Mouse (Mus musculus) urinary bladder, adult 18-20 months (tissue): ENCODE data around the gene Ppp1r27.
"Not testable (repeated sequence)": the region's sequence is repeated elsewhere in the genome, so short reads cannot be mapped to it uniquely, and the experiment has no call there.

ENCODE experiments used
- DNase-seq, 2 experiments: peaks; one replicate each; pipeline ENCODE4 v3.0.0; 2022; ENCODE audit warnings: low spot score in 2 of 2, mixed read lengths in 2 of 2

The Ppp1r27 gene

DNA sequence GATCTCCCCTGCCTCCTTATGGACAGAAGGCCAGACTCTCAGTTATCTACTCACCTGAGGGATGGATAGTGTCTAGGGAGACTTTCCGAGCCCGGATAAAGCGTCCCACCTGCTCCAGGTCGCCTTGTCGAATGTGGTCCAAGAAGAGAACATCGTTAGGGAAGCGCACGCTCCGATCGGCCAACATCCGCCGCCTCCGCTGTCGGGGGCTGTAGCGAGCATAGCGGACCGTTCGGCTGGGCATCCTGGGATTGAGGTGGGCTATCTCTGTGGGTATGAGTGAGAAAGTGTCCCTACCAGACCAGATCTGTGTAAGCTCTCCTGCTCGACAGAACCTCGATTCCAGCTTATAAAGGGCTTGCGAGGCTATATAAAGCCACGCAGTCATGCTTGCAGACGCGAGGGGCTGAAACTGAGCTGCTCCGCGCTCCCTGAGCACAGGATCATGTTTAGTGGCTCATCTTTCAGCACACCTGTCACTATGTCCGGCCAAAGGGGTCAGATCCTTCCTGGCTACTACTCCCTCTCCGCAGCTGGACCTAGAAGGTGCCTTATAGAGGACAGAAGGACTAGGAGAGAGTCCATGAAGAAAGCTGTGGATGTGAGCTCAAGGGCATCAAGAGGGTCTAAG is at the start of gene Ppp1r27:
Gene Ppp1r27, minus strand, starts transcription at position 323 of the 631 bp plus-strand sequence.
- no peak for DNase-seq

DNA sequence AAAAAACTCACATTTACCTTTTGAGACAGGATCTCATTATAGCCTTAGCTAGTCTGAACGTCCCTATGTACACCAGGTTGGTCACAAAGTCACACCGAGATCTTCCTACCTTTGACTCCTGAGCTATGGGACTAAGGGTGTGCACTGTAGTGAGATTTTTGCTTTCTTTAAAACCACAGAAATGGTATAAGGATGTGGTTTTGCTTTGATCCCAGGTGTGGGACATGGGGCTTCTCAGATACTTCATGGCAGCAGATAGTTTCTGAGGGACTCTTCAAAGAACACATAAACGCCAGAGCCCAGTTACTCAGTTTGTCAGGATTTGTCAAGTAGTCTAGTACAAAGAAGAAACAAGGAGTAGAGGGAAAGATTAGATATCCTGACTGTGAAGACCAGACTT is 49.8 kb upstream of the Ppp1r27 start:
- no peak for DNase-seq

DNA sequence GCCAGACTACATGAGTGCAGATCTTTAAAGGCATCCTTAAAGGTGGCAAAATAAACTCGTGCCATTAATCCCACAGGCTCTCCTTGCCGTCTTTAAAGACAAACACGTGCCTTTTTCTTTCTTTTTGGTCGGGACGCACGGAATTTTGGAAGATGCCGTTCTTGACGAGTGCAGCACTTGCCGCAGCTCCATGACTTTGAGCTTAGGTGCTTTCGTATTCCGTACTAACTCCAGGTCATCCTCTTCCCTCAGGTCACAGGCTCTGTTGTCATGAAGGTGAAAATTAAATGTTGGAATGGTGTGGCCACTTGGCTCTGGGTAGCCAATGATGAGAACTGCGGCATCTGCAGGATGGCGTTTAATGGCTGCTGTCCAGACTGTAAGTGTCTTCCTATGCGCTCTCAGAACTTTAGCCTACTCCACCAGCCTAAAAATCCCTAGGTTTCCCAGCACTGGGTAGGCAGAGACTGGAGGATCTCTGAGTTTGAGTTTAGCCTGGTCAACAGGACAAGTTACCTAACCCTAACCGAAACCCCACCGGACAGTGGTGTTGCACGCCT is 48.1 kb upstream of the Ppp1r27 start:
- no peak for DNase-seq

DNA sequence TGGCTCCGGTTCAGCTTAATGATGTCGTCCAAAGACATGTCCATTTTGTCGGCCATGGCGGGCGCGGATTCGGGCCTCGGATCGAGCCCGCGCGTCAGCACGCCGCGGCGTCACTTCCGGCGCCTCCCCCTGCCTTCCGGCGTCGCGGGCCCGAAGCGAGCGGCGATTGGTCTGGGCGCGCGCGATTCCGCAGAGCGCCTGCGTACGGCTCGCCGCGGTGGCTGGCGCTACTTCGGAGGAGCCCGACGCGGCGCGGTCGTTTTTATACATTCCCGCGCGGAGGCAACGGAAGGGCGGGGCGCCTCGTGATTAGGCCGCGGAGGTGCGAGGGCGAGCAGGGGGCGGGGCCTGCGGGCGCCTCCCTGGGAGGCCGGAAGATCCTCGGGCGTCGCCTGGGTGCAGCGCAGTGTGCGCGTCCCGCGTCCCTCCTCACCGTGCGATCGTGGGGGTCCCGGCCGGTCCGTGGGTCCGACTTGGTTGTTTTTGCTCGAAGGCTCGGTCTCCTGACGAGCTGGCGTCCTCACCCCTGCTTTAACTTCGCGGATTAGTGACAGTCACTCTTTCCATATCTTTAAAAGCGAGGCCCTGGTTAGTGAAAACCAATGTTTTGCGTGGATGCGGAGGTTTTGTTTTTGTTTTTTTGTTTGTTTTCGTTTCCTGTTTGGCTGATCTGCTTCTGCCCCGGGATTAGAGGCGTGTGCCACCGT is 47.5 kb upstream of the Ppp1r27 start, which contains the start of the genes Alyref and Anapc11:
Gene Alyref, minus strand, starts transcription at position 83 of the 707 bp plus-strand sequence.
Gene Anapc11, plus strand, starts transcription at position 139 of the 707 bp plus-strand sequence.
- DNase-seq = peak; percentile 87 to 90

DNA sequence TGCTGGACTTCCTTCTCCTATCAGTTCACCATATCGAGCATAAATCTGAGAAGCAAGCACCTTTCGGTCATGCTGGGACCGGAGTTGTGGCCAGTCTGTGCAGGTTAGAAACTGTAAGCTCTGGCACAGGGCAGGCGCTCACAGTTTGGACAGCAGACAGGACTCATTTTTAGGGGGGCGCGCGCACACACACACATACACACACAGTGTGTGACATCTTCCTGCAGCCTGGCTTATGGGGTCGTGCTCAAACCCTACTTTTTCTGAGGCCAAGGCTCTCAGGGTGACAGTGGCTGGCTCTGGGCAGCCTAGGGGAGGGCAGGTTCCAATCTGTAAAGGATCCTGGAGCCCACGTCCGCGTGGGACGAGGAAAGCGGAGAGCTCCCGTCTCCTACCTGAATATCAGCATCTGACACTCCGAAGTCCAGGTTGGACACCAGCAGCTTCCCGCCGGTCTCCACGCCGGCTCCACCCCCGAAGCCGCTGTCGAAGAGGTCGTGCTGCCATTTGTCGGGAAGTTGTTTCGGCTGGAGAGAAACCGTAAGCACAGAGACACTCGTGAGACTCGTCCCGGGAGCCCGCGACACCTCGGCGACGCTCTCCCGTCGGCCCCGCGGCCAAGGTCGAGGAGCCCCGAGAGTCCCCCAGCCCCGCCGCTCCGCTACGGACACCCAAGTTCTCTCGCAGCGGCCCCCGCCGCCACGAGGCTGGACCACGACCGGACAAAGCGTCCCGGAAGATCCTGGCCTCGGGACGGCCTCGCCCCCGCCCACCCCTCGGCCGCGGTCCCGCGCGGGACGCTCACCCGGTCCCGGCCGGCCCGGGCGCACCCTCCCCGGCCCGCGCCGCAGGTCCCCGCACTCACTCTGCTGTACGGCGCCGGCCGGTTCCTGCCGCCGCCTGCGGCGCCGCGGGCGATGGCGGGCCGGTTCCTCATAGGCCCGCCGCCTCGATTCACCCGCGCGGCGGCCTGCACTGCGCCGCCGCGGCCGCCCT is 46.6 kb upstream of the Ppp1r27 start:
- DNase-seq = no peak

DNA sequence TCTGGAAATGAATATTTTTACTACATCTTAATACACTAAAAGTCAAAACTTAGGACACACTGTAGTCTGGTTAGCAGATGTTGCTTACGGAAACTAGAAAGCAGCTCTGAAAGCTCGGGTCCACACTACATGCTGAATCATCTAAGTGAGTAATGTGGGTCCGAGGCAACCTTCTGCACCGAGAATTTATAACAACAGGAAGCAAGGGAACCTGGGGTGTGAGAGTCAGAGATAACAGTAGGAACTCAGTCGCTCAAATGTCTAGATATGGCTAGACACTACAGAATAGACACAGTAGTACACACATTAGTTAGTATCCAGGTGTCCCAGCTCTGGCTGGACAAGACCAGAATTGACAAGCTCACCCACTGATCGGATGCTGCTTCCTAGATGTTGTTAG is 37.6 kb upstream of the Ppp1r27 start:
- no peak for DNase-seq

DNA sequence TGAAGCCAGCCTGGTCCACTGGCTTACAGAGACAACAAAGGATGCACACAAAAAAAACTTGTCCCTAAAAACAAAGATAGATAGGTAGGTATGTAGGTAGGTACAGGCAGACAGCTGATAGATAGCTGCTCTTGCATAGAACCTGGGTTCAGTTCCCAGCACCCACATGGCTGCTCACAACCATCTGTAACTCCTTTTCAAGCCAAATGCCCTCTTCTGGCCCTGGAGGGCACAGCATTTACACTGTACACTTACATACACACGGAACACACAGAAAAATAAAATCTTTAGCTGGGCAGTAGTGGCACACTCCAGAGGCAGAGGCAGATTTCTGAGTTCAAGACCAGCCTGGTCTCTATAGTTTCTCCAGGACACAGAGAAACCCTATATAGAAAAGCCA is 33.0 kb upstream of the Ppp1r27 start:
- DNase-seq = no peak

DNA sequence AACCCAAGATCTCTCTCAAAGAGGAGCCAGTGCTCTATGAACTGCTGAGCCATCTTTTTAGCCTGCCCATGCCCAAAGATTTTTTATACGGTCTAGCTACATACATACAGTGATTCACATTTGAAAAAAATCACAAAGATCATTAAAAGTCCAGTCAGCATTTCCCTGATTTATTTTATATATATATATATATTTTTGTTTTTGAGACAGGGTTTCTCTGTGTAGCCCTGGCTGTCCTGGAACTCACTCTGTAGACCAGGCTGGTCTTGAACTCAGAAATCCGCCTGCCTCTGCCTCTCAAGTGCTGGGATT is 32.0 kb upstream of the Ppp1r27 start:
- not testable (repeated sequence) for DNase-seq

DNA sequence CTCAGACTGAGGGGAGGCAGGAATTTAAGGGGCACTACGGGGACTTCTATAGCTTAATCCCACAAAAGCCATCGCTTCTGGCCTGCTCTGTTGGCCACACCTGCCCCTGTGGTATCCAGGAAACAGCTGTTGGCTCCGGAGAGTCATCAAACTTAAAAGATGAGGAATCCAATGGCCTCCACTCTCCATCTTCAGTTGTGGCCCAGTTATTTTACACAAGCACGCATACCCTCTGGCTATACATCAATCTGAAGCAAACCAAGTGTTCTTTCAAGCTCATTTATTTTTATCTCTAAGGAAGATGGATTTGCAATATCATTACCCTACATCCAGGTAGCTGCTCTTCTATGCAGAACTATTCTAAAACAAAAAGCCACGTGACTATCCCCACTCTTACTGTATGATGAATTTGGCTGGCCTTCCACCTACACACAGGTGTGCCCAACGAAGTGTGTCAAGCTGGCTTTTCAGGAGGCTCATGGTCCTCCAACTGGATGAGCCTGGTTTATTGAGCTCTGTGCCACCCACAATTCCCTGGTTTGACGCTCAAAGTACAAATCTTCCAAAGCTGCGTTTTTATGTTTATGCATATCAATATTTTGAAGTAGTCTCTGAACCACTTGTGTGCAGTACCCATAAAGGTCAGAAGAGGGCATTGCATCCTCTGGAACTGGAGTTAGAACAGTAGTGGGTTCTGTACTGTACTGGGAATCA is 31.5 kb upstream of the Ppp1r27 start:
- no peak for DNase-seq

DNA sequence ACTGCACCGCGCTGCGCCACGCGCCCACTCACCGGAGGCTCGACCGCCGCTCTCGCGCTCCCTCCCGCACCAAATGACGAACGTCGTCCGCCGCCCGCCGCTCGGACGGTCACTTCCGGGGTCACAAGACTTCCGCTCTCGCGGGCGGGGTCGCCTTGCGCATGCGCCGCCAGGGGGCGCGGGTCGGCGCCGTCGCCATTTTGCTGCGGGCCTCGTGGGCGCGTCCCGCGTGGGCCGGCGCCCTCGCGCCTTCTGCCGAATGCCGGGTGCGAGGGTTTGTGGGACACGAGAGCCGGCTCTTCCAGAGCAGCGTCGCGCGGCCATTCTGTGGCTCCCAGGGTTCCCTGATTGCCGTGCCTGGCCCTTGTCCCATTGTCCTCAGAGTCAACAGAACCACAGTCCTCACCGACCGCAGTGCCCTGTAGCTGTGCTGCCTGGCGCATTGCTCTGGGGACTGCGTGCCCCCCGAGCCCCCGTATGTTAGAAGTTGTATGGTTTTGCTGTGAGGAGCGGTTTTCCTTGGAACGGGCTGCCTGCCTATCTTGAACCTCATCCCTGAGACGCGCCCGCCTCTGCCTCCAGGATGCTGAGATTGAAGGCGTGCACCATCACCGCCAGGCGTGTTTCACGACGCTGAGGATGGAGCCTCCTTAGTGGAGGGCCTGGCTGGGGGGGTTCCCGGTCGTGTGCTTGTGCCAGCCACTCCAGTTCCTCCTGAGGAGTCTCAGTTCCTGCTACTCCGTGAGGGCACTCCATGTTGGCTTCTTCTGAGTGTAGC is 30.7 kb upstream of the Ppp1r27 start, which contains the start of gene Arhgdia:
Gene Arhgdia, minus strand, starts transcription at position 135 of the 778 bp plus-strand sequence.
- peak; percentile 76 to 82 for DNase-seq

DNA sequence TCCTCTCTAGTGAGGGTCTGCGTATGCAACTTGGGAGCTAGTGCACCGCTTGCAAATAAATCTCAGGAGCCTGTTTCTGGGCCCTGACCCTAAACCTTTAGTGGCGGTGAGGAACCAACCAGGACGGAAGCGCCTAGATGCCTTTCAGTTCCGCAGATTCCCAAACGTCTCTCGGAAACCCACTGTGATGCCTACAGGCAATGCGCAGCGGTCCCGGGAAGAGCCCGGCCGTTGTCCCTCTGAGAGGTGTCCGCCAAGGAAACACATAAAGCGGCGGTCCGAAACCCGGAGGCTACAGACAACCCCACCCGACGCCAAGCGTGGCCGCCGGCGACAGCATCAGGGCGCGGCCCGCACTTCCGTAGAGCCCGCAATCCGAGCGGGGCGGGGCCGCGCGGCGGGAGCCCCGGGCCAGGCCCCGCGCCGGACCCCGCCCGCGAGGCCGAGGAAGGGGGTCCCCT is 30.0 kb upstream of the Ppp1r27 start:
- peak; percentile 34 for DNase-seq

DNA sequence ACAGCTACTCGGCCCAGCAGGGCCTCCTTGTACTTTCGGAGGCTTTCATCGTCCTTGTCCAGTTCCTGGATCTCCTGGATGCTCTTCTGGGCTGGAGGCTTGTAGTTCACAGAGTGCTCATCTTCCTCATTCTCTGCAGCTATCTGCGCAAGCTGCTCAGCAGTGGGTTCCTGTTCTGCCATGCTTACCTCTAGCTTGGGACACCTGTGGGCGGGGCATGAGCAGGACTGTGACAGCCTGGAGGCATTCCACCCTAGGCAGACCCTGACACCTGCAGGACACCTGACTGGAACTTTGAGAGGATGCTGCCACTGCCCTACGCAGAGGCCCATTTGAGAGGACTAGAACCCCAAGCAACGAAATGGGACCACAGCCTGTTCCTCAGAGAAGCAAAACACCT is 29.3 kb upstream of the Ppp1r27 start:
- peak in 1 of 2 experiments; percentile 38 for DNase-seq

DNA sequence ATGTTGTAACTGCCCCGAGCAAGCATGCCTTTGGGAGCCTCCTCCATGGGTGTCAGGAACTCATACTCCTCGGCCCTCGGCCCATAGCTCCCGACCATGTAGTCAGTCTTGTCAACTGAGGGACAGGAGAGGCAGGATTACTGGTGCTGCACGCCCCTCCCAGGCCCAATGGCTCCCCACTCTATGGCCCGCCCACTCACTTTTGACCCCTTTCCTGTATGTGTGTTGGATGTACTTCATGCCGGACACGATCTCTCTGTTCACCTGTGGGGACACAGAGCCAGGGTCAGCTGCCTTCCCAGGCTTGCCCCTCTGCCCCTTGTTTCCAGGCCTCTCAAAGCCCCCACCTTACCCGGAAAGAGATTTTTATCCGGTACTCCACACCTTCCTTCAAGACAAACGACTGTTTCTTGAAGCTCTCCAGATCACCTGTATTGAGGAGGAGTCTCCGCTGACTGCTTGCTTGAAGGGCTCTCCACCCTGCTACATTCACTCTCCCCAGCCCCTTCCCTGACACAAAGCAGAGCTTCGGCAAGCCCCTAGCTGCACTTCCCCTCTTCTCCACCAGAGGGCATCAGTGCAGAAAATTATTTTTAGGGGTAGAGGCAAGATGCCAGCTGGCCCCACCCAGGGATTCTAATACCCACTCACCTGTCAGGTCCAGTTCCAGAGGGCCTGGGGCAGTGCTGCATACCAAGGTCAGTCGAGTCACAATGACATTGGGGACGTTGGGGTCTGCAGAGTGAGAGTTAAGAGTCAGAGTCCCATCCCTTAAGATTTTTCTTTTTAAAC is 28.6 kb upstream of the Ppp1r27 start:
- DNase-seq = peak; percentile 36 to 71

DNA sequence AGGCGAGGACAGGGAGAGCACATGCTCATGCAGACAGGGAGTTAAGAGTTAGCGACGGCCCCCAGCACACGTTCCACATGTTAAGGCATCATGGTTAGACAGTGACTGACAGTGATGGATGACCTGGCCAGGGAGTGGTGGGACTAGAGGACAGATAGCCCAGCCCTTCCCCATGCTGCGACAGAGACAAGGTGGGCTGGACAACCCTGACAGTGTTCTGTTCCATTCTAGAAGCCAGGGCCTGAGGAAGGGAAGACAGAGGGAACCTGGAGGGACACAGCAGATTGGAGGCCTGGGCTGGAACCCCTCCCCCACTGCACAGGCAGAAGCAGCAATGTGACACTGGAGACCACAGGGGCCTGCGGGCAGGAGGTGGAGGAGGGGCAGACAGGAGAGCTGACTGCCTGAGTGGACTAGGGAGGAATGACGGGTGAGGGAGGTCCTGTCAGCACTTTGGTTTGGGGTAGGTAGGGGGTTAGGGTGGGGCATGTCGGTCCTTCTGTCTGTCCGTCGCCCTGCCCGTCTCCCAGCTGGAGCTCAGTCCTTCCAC is 27.8 kb upstream of the Ppp1r27 start:
- no peak for DNase-seq

DNA sequence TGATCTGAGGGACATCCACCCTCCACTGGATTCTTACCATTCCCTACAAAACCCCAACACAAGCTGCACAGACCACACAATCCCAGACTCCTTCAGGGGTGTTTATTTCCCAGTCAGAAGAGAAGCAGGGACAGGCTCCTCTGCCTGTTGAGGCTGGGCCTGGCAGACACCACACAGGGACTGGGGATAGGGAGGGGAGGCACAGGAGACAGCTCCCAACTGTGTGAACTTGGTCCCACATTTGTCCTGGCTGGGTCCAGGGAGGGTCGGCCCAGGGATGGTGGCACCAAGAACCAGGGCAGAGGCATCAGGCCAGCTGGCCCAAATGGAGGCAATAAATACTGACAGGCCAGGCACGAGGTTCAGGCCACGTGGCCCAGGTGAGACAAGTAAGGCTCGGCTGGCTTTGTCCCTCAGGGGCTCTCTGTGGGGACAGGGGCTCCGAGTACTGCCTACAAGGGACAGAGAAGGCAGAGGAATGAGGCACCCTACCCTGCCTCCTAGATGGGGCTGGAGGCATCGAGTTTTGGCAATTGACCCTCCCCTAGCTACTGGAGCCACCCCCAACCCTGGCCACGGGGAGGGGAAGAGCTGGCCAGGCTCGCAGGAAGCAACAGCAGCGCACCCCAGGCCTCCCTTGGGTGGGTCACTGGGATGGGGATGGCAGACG is 27.2 kb upstream of the Ppp1r27 start:
- DNase-seq = no peak

DNA sequence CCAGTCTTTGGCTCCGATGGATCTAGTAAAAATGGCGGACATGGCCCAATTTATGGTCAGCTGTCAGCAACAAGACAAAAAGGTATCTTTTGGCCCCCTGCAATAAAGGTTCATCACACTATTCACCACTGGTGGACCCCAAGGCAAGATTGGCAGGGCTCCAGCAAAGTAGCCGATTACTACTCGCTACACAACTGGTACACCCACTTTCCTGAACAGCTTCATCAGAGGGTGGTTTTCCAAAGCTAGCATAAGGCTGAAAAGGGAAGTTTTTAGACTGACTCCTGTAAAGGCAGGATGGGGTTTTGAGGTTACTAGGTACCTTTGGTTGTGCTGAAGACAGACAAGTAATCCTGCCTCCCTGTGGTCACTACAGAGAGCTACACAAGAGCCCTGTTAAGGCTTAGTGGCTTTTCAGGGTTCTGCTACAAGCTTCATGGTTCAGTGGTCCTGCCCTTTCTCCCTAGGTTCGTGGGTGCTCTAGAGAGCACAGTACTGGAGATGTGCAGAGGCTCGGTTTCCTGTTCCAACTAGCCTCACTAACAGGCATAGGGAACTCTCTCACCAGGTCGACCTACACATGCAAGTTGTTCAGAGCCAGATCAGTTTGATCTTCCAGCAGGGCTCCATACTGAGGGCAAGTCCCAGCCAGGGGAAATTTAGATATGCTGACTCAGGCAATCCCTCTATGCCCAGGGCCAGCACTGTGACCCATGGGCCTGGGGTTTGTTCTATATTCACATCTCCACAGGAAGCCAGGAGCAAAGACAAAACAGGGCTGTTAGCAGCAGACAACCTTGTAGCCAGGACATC is 26.5 kb upstream of the Ppp1r27 start:
- no peak for DNase-seq

DNA sequence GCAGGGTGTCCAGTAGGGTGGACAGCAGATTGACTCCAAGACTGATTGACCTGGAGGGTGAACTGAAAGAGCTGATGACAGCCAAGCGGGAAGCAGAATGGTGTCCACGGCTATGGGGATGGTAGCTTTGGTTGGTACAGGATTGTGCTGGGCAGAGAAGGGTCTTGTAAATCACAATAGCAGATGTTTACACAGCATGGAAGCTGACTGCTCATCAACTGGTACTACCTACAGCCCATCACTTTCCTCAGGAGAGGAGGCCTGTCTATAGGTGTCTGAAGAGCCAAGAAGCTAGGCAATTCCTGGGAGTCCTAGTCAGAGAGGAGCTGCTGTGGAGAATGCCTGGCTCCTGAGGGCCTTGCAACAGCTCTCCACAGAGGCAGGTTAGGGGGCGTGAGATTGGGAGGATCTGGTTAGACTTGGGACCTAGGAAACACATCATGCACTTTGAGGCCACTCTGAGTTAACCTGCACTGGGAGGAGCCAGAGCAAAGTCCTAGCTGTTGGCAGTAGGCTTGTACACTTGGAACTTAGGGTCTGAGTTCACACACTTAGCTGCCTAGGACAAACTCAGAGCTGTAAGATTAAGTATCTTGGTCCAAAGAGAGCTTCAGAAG is 25.5 kb upstream of the Ppp1r27 start:
- no peak for DNase-seq
